ENCODE assay signal across 16 mouse cellular contexts in genomic region chr16:24475305-24475947, GRCm38 (mm10).
DNase-seq lines count a peak whose midpoint lies in the region; ATAC-seq and TF ChIP-seq lines count a peak whose summit lies in the region.
"Had no signal": no experiment of that assay in that cellular context is flagged by ENCODE, and none has a peak within 500 bp of the region (broad histone marks: within the 10 kb centered on the region; RNA-seq: fewer than 3 reads in every experiment).

No protein-coding gene starts in this region.

- no peak overlapping the region for H3K4me3 ChIP-seq in heart, postnatal 0 days (ENCODE audit: low read depth, low read length)
- no peak overlapping the region for H3K4me3 ChIP-seq in lung, embryonic 14.5 days (ENCODE audit: low read depth, low read length)
- H3K4me3 ChIP-seq in intestine, embryonic 16.5 days (ENCODE audit: low read length), result no peak overlapping the region
- no peak overlapping the region for H3K4me3 ChIP-seq in stomach, embryonic 16.5 days (replicated peaks; ENCODE audit: low read length)
- no peak overlapping the region for H3K4me3 ChIP-seq in forebrain, embryonic 12.5 days (replicated peaks)
- H3K4me3 ChIP-seq: embryonic facial prominence, embryonic 13.5 days; midbrain, embryonic 10.5 days had no signal

- H3K27ac ChIP-seq in heart, postnatal 0 days (ENCODE audit: low read depth), result peak overlapping the region; percentile 65
- no peak overlapping the region for H3K27ac ChIP-seq in lung, embryonic 14.5 days (ENCODE audit: low read depth)
- peak overlapping the region; percentile 63 for H3K27ac ChIP-seq in intestine, embryonic 16.5 days (ENCODE audit: low read length)
- H3K27ac ChIP-seq in stomach, embryonic 16.5 days (ENCODE audit: low read length), result peak overlapping the region; percentile 43; the same call in 1 of the 2 replicates
- H3K27ac ChIP-seq in forebrain, embryonic 12.5 days, result no peak overlapping the region
- H3K27ac ChIP-seq: embryonic facial prominence, embryonic 13.5 days; midbrain, embryonic 10.5 days had no signal

- no peak for TF ChIP-seq CTCF in heart, postnatal 0 days (IDR thresholded peaks at IDR 0.05; ENCODE audit: low read depth)
- TF ChIP-seq CTCF in lung, embryonic 14.5 days (IDR thresholded peaks at IDR 0.05; ENCODE audit: low read depth), result no peak

- WGBS in heart, postnatal 0 days, result 46% methylated on average over 8 of the region's 8 CpGs
- WGBS in lung, embryonic 14.5 days, result 49% methylated on average over 8 of the region's 8 CpGs
- 41% methylated on average over 8 of the region's 8 CpGs for WGBS in intestine, embryonic 16.5 days
- 49% methylated on average over 8 of the region's 8 CpGs for WGBS in stomach, embryonic 16.5 days
- 83% methylated on average over 8 of the region's 8 CpGs for WGBS in forebrain, embryonic 12.5 days

- H3K27me3 ChIP-seq in heart, postnatal 0 days (ENCODE audit: control insufficient read depth, insufficient read depth, low read length), result no peaks in the 10 kb centered on the region
- no peaks in the 10 kb centered on the region for H3K27me3 ChIP-seq in lung, embryonic 14.5 days (ENCODE audit: insufficient read depth, low read length)
- H3K27me3 ChIP-seq in intestine, embryonic 16.5 days (replicated peaks; ENCODE audit: control insufficient read depth, insufficient read depth, low read length), result no peaks in the 10 kb centered on the region
- no peaks in the 10 kb centered on the region for H3K27me3 ChIP-seq in stomach, embryonic 16.5 days (ENCODE audit: control insufficient read depth, insufficient read depth, low read length)
- H3K27me3 ChIP-seq in forebrain, embryonic 12.5 days, result 0 out of 2 replicates have a peak, but pooled peaks cover 3% of the 10 kb centered on the region
- H3K27me3 ChIP-seq: embryonic facial prominence, embryonic 13.5 days had no signal

- no peaks in the 10 kb centered on the region for H3K9me3 ChIP-seq in heart, postnatal 0 days (replicated peaks; ENCODE audit: control insufficient read depth, low read length)
- H3K9me3 ChIP-seq in lung, embryonic 14.5 days (ENCODE audit: low read depth, low read length), result no peaks in the 10 kb centered on the region
- H3K9me3 ChIP-seq in intestine, embryonic 16.5 days (ENCODE audit: control insufficient read depth, low read length), result no peaks in the 10 kb centered on the region
- H3K9me3 ChIP-seq in stomach, embryonic 16.5 days (replicated peaks; ENCODE audit: control insufficient read depth, low read length), result no peaks in the 10 kb centered on the region
- no peaks in the 10 kb centered on the region for H3K9me3 ChIP-seq in forebrain, embryonic 12.5 days
- H3K9me3 ChIP-seq: embryonic facial prominence, embryonic 13.5 days; midbrain, embryonic 10.5 days had no signal

- TF ChIP-seq EP300 in heart, postnatal 0 days (IDR thresholded peaks at IDR 0.05; ENCODE audit: low read depth), result no peak

- H3K4me1 ChIP-seq in heart, postnatal 0 days (ENCODE audit: control insufficient read depth, insufficient read depth), result peaks cover 36% of the 10 kb centered on the region
- peaks cover 22% of the 10 kb centered on the region for H3K4me1 ChIP-seq in lung, embryonic 14.5 days (ENCODE audit: insufficient read depth)
- peaks cover 57% of the 10 kb centered on the region for H3K4me1 ChIP-seq in intestine, embryonic 16.5 days (ENCODE audit: control insufficient read depth, insufficient read depth, low read length)
- H3K4me1 ChIP-seq in stomach, embryonic 16.5 days (ENCODE audit: control insufficient read depth, insufficient read depth, low read length), result peaks cover 33% of the 10 kb centered on the region
- H3K4me1 ChIP-seq in forebrain, embryonic 12.5 days, result peaks cover 16% of the 10 kb centered on the region

- no peak overlapping the region for H3K4me2 ChIP-seq in heart, postnatal 0 days (ENCODE audit: low read depth, low read length)
- H3K4me2 ChIP-seq in lung, embryonic 14.5 days, result no peak overlapping the region
- H3K4me2 ChIP-seq in intestine, embryonic 16.5 days (ENCODE audit: low read depth, low read length), result no peak overlapping the region
- H3K4me2 ChIP-seq in stomach, embryonic 16.5 days (ENCODE audit: low read depth, low read length), result no peak overlapping the region
- H3K4me2 ChIP-seq in forebrain, embryonic 12.5 days, result no peak overlapping the region
- H3K4me2 ChIP-seq: embryonic facial prominence, embryonic 13.5 days had no signal

- no peak; the same call in 1 of the 2 replicates for ATAC-seq in heart, postnatal 0 days (ENCODE audit: insufficient read depth, low read depth)
- peak; percentile 54; the same call in 1 of the 2 replicates for ATAC-seq in lung, embryonic 14.5 days (ENCODE audit: insufficient read depth)
- peak; percentile 57 for ATAC-seq in intestine, embryonic 16.5 days
- ATAC-seq in stomach, embryonic 16.5 days (ENCODE audit: insufficient read depth, low FRiP score), result peak; percentile 62
- no peak for ATAC-seq in forebrain, embryonic 12.5 days (ENCODE audit: low FRiP score)
- ATAC-seq: CD4-positive, CD25-positive, alpha-beta regulatory T cell, adult 4 months; inflammation-experienced regulatory T-cells, adult 6 months had no signal

- no peak overlapping the region for H3K9ac ChIP-seq in heart, postnatal 0 days (replicated peaks; ENCODE audit: low read depth, low read length)
- H3K9ac ChIP-seq in lung, embryonic 14.5 days, result no peak overlapping the region
- H3K9ac ChIP-seq in intestine, embryonic 16.5 days (ENCODE audit: low read depth, low read length), result no peak overlapping the region
- no peak overlapping the region for H3K9ac ChIP-seq in stomach, embryonic 16.5 days (ENCODE audit: low read length)
- H3K9ac ChIP-seq in forebrain, embryonic 12.5 days, result no peak overlapping the region
- H3K9ac ChIP-seq: embryonic facial prominence, embryonic 13.5 days had no signal

- no peak for DNase-seq in heart, postnatal 0 days (ENCODE audit: low spot score)
- DNase-seq in heart, adult 8-10 months (ENCODE audit: low spot score), result no peak
- peak; percentile 67 for DNase-seq in lung, embryonic 14.5 days
- DNase-seq in lung, postnatal 25 days (ENCODE audit: low spot score), result no peak
- DNase-seq: cerebellum, adult 9-10 months; gastrocnemius, postnatal 14 days; heart, postnatal 36 days; lung, postnatal 4 days; right cerebral cortex, adult 18-20 months had no signal

- peaks cover 16% of the 10 kb centered on the region for H3K36me3 ChIP-seq in heart, postnatal 0 days (replicated peaks; ENCODE audit: control insufficient read depth, insufficient read depth, low read length)
- H3K36me3 ChIP-seq in lung, embryonic 14.5 days (ENCODE audit: insufficient read depth), result peaks cover 13% of the 10 kb centered on the region
- H3K36me3 ChIP-seq in intestine, embryonic 16.5 days (ENCODE audit: control insufficient read depth, insufficient read depth, low read length), result no peaks in the 10 kb centered on the region
- no peaks in the 10 kb centered on the region for H3K36me3 ChIP-seq in stomach, embryonic 16.5 days (ENCODE audit: control insufficient read depth, insufficient read depth, low read length)
- H3K36me3 ChIP-seq in forebrain, embryonic 12.5 days (replicated peaks), result no peaks in the 10 kb centered on the region
- H3K36me3 ChIP-seq: midbrain, embryonic 10.5 days had no signal

Comparison
In these comparisons a context has a peak if more than half of its experiments do, and no peak if none do; other contexts are left out.
1. ATAC-seq: peak in lung, embryonic 14.5 days (single experiment), intestine, embryonic 16.5 days (single experiment) and stomach, embryonic 16.5 days (single experiment); none in heart, postnatal 0 days (single experiment) and forebrain, embryonic 12.5 days (single experiment).
2. H3K27ac ChIP-seq: peak in heart, postnatal 0 days (single experiment), intestine, embryonic 16.5 days (single experiment) and stomach, embryonic 16.5 days (single experiment); none in lung, embryonic 14.5 days (single experiment) and forebrain, embryonic 12.5 days (single experiment).